Mouse (Mus musculus) brain, adult 2 months (tissue): ENCODE measurements around the gene Hdac9.

Experiments used
- DNase-seq: peaks from one replicate; pipeline ENCODE4 v3.0.0; 2011; ENCODE audit warnings: low read depth, low spot score

Gene Hdac9

GRCm38 (mm10) chr12:34351906-34352305 lies 565.0 kb downstream of the Hdac9 start:
- DNase-seq, result no peak

- no peak for DNase-seq
Observed at GRCm38 (mm10) chr12:34347529-34347928, 569.4 kb downstream of the Hdac9 start.

GRCm38 (mm10) chr12:34342761-34343160 lies 574.1 kb downstream of the Hdac9 start:
- DNase-seq, result no peak

GRCm38 (mm10) chr12:34338886-34339285 lies 578.0 kb downstream of the Hdac9 start:
- no peak for DNase-seq

GRCm38 (mm10) chr12:34334455-34335084 lies 582.3 kb downstream of the Hdac9 start:
- DNase-seq, result peak; percentile 21

- no peak for DNase-seq
Observed at GRCm38 (mm10) chr12:34332884-34333283, 584.0 kb downstream of the Hdac9 start.

GRCm38 (mm10) chr12:34327111-34327510 lies 589.8 kb downstream of the Hdac9 start:
- no peak for DNase-seq

GRCm38 (mm10) chr12:34312113-34312719 lies 604.7 kb downstream of the Hdac9 start:
- no peak for DNase-seq

GRCm38 (mm10) chr12:34305453-34305852 lies 611.4 kb downstream of the Hdac9 start:
- DNase-seq, result no peak

GRCm38 (mm10) chr12:34292346-34292745 lies 624.5 kb downstream of the Hdac9 start:
- DNase-seq, result no peak

GRCm38 (mm10) chr12:34287218-34287617 lies 629.7 kb downstream of the Hdac9 start:
- DNase-seq, result no peak

GRCm38 (mm10) chr12:34284888-34285287 lies 632.0 kb downstream of the Hdac9 start:
- DNase-seq, result no peak

- DNase-seq, result no peak
Observed at GRCm38 (mm10) chr12:34284396-34284795, 632.5 kb downstream of the Hdac9 start.

- DNase-seq, result no peak
Observed at GRCm38 (mm10) chr12:34278822-34279221, 638.1 kb downstream of the Hdac9 start.

GRCm38 (mm10) chr12:34273816-34274215 lies 643.1 kb downstream of the Hdac9 start:
- DNase-seq, result no peak

- no peak for DNase-seq
Observed at GRCm38 (mm10) chr12:34270096-34270495, 646.8 kb downstream of the Hdac9 start.

- DNase-seq, result no peak
Observed at GRCm38 (mm10) chr12:34269472-34270040, 647.3 kb downstream of the Hdac9 start.

GRCm38 (mm10) chr12:34259651-34260050 lies 657.2 kb downstream of the Hdac9 start:
- no peak for DNase-seq

GRCm38 (mm10) chr12:34249160-34249559 lies 667.7 kb downstream of the Hdac9 start:
- DNase-seq, result no peak

- no peak for DNase-seq
Observed at GRCm38 (mm10) chr12:34248193-34249121, 668.4 kb downstream of the Hdac9 start.

GRCm38 (mm10) chr12:34238796-34239195 lies 678.1 kb downstream of the Hdac9 start:
- DNase-seq, result no peak

GRCm38 (mm10) chr12:34231621-34232150 lies 685.2 kb downstream of the Hdac9 start:
- DNase-seq, result peak; percentile 42
